Mouse (Mus musculus) left cerebral cortex, postnatal 10 days (tissue): ENCODE measurements at regions not wholly inside any gene's neighbourhood (a gene's known extent, or its start where the extent isn't known, plus 50 kb on each side); places are given as distances from the start of the nearest gene placed in this dataset.
A peak's percentile ranks its signal among the peaks of the same experiment; 100 is the strongest.
"Not testable (repeated sequence)": the region's sequence is repeated elsewhere in the genome, so short reads cannot be mapped to it uniquely, and the experiment has no call there.

Experiments
- DNase-seq, 2 experiments: peaks; one replicate each; pipeline ENCODE4 v3.0.0; 2021 to 2022; ENCODE audit warnings: low spot score in 2 of 2, mixed read lengths in 1 of 2; ENCODE audit errors: extremely low spot score in 1 of 2
- intact Hi-C: fragments of 180-260 bp; cut with DNase I; formaldehyde crosslinking; loops from one replicate; pipeline ENCODE4 v1.15.1; 2025

DNA sequence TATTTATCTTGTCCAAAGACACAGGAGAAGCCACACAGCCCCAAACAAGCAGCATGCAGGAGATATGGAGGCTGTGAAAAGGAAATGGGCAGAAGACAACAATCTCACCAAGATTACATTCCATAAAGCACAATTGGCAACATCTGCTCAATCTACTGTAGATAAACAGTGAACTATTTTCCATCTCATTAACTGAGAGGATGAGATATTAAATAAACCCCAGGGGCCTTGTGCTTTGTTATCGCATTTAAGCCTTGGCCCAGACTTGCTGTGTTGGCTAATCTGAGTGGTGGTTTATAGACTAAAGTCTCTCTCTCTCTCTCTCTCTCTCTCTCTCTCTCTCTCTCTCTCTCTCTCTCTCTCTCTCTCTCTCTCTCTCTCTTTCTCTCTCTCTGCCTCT is 149.5 kb downstream of the Mat2b start:
- intact Hi-C loops: no loop called here
- DNase-seq: no peak

DNA sequence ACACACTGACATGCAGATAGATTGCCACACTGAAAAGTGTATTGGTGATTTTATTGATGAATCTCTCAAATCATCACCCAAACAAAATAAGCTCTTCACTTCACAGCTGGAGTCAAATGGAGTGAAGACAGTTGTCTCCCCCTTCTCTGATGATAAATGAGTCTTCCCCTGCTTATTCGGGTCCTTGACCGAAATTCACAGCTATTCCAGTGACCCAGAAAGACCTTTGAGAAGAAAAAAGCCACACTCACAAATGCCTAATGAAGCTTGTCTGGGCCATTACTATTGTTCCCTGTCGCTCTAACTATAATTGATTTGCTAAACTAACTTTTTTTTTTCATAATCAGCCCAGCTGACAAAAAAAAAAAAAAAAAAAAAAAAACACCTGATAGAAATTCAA is 154.8 kb downstream of the Mat2b start:
- intact Hi-C loops: no loop called here
- DNase-seq: no peak

GRCm38 (mm10) chr11:40539776-40540175 is 155.2 kb downstream of the Mat2b start:
- intact Hi-C loops: no loop called here
- no peak for DNase-seq

DNA sequence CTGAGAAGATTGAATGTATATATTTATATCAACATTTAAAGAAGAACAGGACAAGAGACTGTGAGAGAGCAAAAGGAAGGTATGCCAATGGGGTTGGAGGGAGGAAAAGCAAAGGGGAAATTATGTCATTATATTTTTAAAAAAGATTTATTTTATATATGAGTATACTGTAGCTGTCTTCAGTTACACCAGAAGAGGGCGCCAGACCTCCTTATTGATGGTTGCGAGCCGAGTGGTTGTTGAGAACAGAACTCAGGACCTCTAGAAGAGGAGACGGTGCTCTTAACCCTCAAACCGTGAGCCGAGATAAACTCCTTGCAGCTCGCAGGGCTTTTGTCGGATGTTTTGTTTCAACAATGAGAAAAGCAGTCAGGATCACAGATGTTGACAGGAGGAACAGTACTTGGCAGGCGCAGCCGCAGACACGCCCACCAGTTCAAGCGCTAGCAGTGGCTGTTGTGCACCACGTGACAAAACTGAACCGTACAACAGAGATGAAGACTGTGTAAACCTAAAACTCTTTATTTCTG is 158.7 kb downstream of the Mat2b start:
- DNase-seq: no peak
- intact Hi-C loops: no loop called here

- no peak for DNase-seq
- intact Hi-C loops: no loop called here
These were observed 184.4 kb downstream of the Mat2b start for GRCm38 (mm10) chr11:40510325-40511239.

DNA sequence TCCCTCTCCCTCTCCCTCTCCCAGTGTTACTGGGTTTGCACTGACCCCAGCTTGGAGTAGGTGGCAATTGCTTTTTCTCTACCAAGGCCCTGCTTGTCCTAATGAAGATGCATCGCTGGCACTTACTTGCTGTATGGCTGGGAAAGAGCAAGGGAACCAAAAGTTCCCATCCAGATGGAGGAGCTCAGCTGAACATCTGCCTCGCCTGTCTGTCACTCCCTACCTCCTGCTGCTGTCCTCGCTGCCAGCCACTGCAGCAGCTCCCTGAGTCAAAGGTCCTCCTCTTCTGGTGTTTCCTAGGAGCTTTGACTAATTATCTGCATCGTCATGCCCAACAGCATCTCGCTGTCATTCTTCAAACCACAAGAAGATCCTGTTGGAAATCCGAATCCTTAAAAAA is 203.4 kb downstream of the Mat2b start:
- DNase-seq: no peak
- intact Hi-C loops: no loop called here

DNA sequence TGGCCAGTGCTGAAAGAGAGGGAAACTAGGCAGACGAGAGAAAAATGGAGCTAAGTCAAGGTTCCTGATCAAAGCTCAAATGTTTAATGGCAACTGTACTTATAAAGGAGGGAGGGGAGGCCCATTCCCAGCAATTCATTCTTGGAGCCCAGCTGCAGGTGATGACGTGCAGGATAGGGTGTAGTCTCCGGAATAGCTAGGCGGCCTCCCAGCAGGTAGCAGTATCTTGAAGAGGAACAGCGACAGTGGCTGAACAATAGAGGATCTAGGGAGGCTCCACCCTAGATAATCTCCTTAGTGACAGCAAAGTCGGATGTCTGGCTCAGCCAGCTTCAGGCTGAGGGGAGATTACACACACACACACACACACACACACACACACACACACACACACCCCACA is 216.8 kb downstream of the Mat2b start:
- intact Hi-C loops: loop anchor here (10.0 kb wide), 1 partner anchor 333 kb away; no protein-coding TSS in a partner anchor

GRCm38 (mm10) chr11:40477294-40477693 is 217.7 kb downstream of the Mat2b start:
- intact Hi-C loops: loop anchor here (10.0 kb wide), 1 partner anchor 332 kb away; no protein-coding TSS in a partner anchor
- DNase-seq: no peak

More for the DNA sequence above, 216.8 kb downstream of the Mat2b start:
- DNase-seq: not testable (repeated sequence)

DNA sequence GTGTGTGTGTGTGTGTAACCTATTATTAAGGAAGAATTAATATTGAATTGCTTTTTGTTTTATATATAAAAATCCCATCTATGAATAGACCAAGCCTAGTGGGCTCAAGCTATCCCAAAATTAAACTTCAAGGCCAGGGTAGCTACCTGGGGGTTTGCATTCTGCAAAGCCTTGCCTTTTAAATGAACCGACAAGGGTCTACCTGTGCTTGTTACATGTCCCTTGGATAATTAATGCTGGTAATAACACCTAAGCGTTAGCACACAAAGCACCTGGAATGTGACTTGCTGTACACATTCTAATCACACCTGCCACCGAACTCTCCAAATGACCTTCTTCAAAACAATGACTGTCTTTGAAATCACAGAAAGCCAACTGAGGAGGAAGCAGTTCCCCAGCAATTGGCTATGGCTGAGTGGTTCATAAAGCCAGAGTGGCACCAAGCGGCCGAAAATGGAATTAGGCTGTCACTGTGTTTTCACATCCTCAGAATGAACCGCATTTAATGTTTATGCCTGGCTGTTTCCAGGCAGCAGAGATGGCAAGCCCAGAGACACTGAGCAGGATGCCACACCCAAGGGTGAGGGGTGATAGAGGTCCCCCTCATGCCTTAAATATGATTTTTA is 225.8 kb downstream of the Mat2b start:
- DNase-seq: peak; percentile 41 to 75
- intact Hi-C loops: loop anchor here (2.0 kb wide), 1 partner anchor 880 kb away; no protein-coding TSS in a partner anchor

GRCm38 (mm10) chr11:40456571-40456970 is 238.4 kb downstream of the Mat2b start:
- intact Hi-C loops: no loop called here
- no peak for DNase-seq

- intact Hi-C loops, DNase-seq: not testable (repeated sequence)
These were observed 240.0 kb downstream of the Mat2b start for GRCm38 (mm10) chr11:40454994-40455393.

- intact Hi-C loops: no loop called here
These were observed 248.2 kb downstream of the Mat2b start for GRCm38 (mm10) chr11:40446846-40447245.

DNA sequence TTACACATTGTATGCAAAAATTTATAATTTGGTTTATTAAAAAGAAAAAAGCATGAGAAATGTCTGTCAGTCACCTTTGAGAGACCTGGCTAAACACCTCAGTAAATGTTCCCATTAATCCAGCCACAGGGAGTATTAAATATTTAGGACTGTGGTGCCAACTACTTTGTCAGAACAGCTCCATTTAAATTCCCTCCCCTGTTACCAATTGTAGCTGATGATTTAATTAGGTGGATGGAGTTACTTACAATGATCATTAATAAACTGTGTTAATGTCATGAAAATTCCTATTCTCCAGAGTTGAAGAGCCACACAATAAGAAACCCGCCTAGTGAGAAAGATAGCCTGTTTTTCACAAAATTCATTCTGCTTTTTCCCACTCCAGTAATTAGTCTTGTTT is 261.0 kb downstream of the Mat2b start:
- intact Hi-C loops: no loop called here
- no peak for DNase-seq

More at GRCm38 (mm10) chr11:40446846-40447245, 248.2 kb downstream of the Mat2b start:
- no peak for DNase-seq

DNA sequence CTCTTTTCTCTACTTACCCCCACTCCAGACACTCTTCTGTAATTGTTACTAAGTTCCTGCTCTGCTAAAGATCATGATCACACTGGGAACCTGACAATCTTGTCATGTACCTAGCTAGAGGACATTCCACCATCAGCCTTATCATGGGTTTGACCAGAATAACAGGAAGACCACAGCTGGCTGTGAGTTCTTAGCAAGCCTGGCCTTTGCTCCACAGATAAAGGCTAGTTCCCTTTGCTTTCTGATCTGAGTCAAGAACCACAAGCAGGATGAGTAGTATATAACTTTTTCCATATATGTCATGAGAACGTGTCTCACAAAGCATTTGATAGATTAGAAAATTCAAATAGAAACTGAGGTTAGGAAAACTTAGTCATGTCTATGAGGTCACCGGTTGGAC is 266.1 kb downstream of the Mat2b start:
- intact Hi-C loops: no loop called here
- no peak for DNase-seq

DNA sequence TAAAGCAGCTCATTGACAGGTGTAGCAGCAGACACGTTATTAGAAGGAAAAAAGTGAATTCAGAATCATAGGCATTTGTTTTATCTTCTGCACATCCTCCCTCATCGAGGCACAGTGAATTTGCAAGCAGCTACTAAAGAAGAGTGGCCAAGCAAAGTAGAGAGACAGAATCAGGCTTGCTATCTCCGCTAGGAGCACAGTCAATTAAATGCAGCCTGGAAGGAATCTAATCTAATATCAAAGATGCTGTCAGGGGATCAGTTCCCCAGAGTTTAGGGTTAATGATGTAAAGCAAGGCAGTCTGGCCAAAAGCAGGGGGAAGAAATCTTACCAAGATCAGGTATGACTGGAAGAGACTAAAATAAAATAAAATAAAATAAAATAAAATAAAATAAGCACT is 270.7 kb downstream of the Mat2b start:
- intact Hi-C loops: no loop called here
- no peak for DNase-seq

- intact Hi-C loops: no loop called here
- no peak for DNase-seq
These were observed 287.4 kb downstream of the Mat2b start for GRCm38 (mm10) chr11:40407571-40407970.

- DNase-seq: no peak
- intact Hi-C loops: no loop called here
These were observed 292.8 kb downstream of the Mat2b start for GRCm38 (mm10) chr11:40402249-40402648.

DNA sequence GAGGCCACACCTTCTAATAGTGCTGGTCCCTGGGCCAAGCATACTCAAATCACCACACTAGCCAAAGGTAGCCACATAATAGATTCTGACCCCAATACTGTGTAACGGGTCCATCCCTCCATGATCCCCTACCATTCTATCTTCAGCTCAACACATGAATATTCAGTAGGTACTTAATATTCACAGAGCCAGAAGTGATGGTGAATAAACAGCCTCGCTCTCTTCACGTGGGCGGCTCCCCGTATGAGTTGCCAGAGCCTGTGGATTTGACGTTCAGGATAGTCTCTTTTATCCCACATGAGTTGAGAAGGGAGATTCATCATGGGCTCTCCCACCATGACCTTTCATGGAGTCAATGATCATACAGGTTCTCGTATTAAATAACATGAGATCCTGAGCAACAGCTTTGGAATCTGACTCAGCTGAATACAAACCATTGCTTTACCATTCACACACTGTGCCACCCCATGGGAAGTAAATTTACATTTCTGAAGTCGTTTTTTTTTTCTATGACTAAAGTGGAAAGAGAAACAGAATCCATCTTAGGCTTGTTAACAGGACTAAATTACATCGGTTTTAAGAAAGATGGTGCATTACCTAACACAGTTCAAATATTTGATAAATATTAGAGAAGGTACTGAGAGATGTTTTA is 297.4 kb downstream of the Mat2b start:
- DNase-seq: no peak
- intact Hi-C loops: no loop called here

GRCm38 (mm10) chr11:40395331-40395730 is 299.7 kb downstream of the Mat2b start:
- no peak for DNase-seq
- intact Hi-C loops: no loop called here
